Mouse (Mus musculus) cortical plate, adult 2 months (tissue): ENCODE data around the gene Xrn1. TPM values are rescaled to one million over a fixed set of nuclear protein-coding genes. Genes with fewer than 3 reads are reported as not detected.
"Not testable (repeated sequence)": the region's sequence is repeated elsewhere in the genome, so short reads cannot be mapped to it uniquely, and the experiment has no call there.

Source experiments
- H3K27ac ChIP-seq: fragments of 200-500 bp; 2 replicates; pipeline ENCODE4 v1.5.1; 2012; ENCODE audit warnings: low read length, control low read depth, inconsistent platforms; ENCODE audit not compliant: insufficient read depth
- H3K4me1 ChIP-seq: fragments of 200-500 bp; 2 replicates; pipeline ENCODE4 v1.6.1; 2011; ENCODE audit warnings: low read length; ENCODE audit not compliant: control insufficient read depth, insufficient read depth
- H3K4me3 ChIP-seq: fragments of 200-500 bp; 2 replicates; pipeline ENCODE4 v1.5.1; 2011; ENCODE audit warnings: mild to moderate bottlenecking, low read length, control low read depth; ENCODE audit not compliant: insufficient read depth
- CTCF ChIP-seq: fragments of 200-500 bp; IDR thresholded peaks from 2 replicates; pipeline ENCODE4 v1.5.1; 2011; ENCODE audit warnings: mild to moderate bottlenecking, control low read depth, low read length; ENCODE audit not compliant: insufficient read depth; ENCODE audit errors: extremely low read depth
- POLR2A ChIP-seq: fragments of 200-500 bp; IDR thresholded peaks from 2 replicates; pipeline ENCODE4 v1.6.1; 2011; ENCODE audit warnings: mild to moderate bottlenecking, low read length, control low read depth; ENCODE audit not compliant: insufficient read depth; ENCODE audit errors: extremely low read depth
- polyA plus RNA-seq: library from polyadenylated mRNA; depleted of rRNA; stranded (reverse); fragments of >200 nt; gene quantifications from 2 replicates; pipeline ENCODE4 v1.2.3, GENCODE M21; 2012; rRNA removed

Xrn1 gene
- polyA plus RNA-seq, 1 experiment, result 11.5 TPM

DNA sequence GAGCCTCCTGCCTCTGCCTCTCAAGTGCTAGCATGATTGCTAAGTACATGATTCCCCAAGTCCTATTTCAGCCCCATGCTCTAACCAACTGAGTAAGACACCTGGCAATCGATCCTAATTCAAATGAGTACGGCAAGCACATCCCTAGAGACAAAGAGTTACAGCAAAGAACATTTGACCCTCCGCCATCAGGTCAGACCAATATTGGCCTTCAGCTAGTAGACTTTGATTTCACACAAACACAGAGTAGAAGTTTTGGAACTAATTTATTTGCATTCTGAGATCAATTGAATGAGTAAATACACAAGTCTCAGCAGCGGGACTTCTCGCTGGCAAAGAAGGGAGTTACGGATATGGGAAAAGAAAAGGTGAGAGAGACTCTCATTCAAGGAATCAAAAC, 130.7 kb downstream of the Xrn1 start:
- no peak for TF ChIP-seq POLR2A
- TF ChIP-seq CTCF, result no peak
- Histone ChIP-seq H3K4me3 (no peak overlapping the region), H3K27ac (no peak overlapping the region), H3K4me1 (no peaks in the 10 kb centered on the region)

DNA sequence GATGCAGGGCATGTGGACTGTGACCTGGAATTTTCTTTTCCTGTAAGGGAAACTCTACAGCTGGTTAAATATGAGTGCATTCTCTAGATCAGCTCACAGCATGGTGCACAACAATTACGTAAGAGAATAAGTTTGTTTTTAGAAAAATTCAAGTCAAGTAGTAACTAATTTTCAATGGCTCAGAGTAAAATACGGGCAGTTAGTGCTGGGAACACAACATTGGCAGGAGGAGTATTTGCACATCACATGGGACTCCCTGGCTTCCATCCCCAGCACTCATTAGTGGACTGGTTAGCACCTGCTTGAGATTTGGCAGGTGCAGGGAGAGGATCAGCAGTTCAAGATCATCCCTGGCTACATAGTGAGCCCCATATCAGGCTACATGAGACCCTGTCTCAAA, 133.1 kb downstream of the Xrn1 start:
- no peaks in the 10 kb centered on the region for H3K4me1 ChIP-seq
- TF ChIP-seq CTCF, result no peak
- no peak for TF ChIP-seq POLR2A
- H3K27ac ChIP-seq, result no peak overlapping the region
- no peak overlapping the region for H3K4me3 ChIP-seq

- H3K4me3 ChIP-seq, H3K4me1 ChIP-seq, H3K27ac ChIP-seq: not testable (repeated sequence)
Observed at GRCm38 (mm10) chr9:96088456-96088855, 133.9 kb downstream of the Xrn1 start.

GRCm38 (mm10) chr9:96092637-96093036, 138.1 kb downstream of the Xrn1 start:
- H3K27ac ChIP-seq, H3K4me3 ChIP-seq, H3K4me1 ChIP-seq: not testable (repeated sequence)

GRCm38 (mm10) chr9:96093221-96093620, 138.7 kb downstream of the Xrn1 start:
- TF ChIP-seq POLR2A (no peak), CTCF (no peak)
- Histone ChIP-seq H3K4me1 (no peaks in the 10 kb centered on the region), H3K27ac (no peak overlapping the region), H3K4me3 (no peak overlapping the region)

GRCm38 (mm10) chr9:96094341-96094740, 139.8 kb downstream of the Xrn1 start:
- no peak overlapping the region for H3K4me3 ChIP-seq
- TF ChIP-seq POLR2A, result no peak
- TF ChIP-seq CTCF, result no peak
- H3K4me1 ChIP-seq, result no peaks in the 10 kb centered on the region
- H3K27ac ChIP-seq, result no peak overlapping the region

GRCm38 (mm10) chr9:96095192-96095591, 140.6 kb downstream of the Xrn1 start:
- no peak overlapping the region for H3K4me3 ChIP-seq
- no peak overlapping the region for H3K27ac ChIP-seq
- no peaks in the 10 kb centered on the region for H3K4me1 ChIP-seq
- TF ChIP-seq POLR2A (no peak), CTCF (no peak)

DNA sequence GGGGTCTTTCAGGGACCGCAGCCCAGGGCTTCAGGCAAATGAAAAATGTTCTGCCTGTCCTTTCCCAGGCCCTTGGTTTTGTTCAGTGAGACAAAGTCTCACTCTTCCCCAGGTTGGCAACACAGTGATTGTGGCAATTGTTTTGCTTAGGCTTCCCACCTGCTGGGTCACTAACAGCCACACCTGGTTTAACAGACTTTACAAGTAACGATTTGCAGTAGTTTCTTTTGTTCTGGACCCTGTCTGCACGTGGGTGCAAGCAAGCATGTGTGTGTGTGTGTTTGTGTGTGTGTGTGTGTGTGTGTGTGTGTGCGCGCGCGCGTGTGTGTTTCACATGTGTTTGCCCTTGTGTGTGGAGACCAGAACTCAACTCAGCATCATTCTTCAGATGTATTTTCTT, 148.3 kb downstream of the Xrn1 start:
- Histone ChIP-seq H3K4me1 (no peaks in the 10 kb centered on the region), H3K27ac (no peak overlapping the region), H3K4me3 (no peak overlapping the region)
- TF ChIP-seq POLR2A, result no peak
- TF ChIP-seq CTCF, result no peak

Other genes with a start within 250 kb of the Xrn1 start
- gene Trpc1, start 204.4 kb upstream of the Xrn1 start, polyA plus RNA-seq, result 26.2 and 26.3 TPM in 2 replicates
- gene Pls1, start 109.4 kb upstream of the Xrn1 start, polyA plus RNA-seq, result 5.8 and 6.2 TPM in 2 replicates
- gene Atr, start 97.2 kb upstream of the Xrn1 start, polyA plus RNA-seq, result 8.7 and 9.4 TPM in 2 replicates
- 3.2 and 3.9 TPM in 2 replicates for gene Gk5, start 164.6 kb downstream of the Xrn1 start, polyA plus RNA-seq
- 15.9 and 17.0 TPM in 2 replicates for gene Tfdp2, start 241.5 kb downstream of the Xrn1 start, polyA plus RNA-seq